Mouse (Mus musculus): ENCODE measurements around the gene Hmga1. TPM values are rescaled to one million over a fixed set of nuclear protein-coding genes. Genes with fewer than 3 reads are reported as not detected.

Gene Hmga1
- total RNA-seq, 2 experiments from 2014 or later, result 35.2 to 42.0 TPM

DNA sequence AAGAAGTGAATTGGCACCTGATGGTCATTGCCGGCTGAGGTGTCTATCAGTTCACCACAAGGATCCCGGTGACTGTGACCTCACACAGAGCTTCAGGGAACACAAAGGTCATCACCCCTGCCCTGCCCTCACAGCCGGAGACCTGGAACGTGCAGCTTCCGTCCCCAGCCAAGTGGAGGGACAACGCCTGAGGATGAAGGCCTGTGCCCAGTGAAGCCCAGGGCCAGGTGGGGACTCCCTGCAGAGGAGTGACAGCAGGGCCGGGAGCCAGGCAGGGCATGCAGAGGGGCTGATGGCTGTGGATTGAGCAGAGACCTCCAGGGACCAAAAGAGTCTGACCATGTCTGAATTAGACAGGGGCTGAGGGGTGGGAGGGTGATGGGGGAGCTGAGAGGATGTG, 33.2 kb upstream of the Hmga1 start:
- intact Hi-C loops (cut with DNase I), result loop anchor here (5.0 to 10.0 kb wide), 2 partner anchors 266 to 488 kb away; no protein-coding TSS in a partner anchor
- DNase-seq (ENCODE audit: low spot score), result no peak

DNA sequence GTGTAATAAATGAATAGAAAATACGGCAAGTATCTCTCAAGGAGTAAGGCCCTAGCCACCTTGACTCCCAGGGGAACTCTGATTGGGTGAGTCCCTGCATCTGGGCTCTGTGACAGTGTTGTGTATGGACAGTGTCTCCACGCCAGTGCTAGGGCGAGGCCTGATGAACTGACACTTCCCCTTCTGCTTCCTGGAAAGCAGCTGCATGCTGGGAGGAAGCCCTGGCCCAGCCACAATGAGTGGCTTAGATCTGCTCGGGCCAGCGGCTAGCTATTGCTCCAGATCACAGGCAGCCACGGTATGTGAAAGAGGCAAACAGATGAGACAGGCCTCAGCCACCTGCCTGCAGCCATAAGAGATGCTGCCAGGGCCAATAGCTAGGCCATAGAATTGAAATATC, 29.1 kb upstream of the Hmga1 start:
- DNase-seq (ENCODE audit: low spot score), result no peak
- intact Hi-C loops (cut with DNase I), result loop anchor here (10.0 kb wide), 1 partner anchor 492 kb away; no protein-coding TSS in a partner anchor

DNA sequence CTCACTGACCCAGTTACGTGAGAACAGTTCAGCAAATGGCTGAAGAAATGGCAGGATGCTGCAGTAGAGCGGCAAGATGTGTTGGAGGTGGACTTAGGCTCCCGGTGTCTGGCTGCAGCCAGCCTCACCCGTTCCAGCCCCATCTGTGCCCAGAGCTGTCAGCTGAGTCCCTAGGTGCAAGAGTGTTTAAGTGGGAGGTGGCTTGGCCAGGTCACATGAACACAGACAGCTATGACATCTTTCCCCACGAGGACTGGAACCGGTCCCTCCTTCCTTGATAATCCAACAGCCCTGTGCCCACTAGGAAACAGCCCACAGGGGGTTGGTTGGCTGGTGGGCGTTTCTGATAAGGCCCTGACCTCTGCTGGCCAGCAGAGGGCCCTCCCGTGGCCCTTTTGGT, 28.3 kb upstream of the Hmga1 start:
- intact Hi-C loops (cut with DNase I), result loop anchor here (10.0 kb wide), 1 partner anchor 493 kb away; no protein-coding TSS in a partner anchor
- DNase-seq (ENCODE audit: low spot score), result no peak

DNA sequence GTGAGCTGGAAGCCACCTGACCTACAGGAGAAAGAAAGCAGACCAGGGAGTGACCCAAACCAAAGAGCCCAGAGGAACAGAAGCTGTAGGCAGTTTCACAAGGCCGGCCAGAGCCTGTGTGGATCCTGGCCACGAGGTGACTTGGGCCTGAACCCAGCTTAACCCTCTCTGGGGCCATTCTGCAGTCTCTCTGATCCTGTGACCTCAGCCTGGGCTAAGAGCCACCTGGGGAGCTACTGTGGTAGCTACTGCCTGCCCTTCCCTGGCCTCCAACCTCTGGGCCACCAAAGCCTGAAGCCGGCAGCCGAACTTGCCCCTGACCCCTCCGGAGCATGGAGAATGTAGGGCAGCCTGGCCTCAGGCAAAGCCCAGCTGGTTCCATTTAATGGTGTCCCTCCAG, 27.5 kb upstream of the Hmga1 start:
- intact Hi-C loops (cut with DNase I), result loop anchor here (10.0 kb wide), 1 partner anchor 494 kb away; no protein-coding TSS in a partner anchor
- no peak for DNase-seq (ENCODE audit: low spot score)

DNA sequence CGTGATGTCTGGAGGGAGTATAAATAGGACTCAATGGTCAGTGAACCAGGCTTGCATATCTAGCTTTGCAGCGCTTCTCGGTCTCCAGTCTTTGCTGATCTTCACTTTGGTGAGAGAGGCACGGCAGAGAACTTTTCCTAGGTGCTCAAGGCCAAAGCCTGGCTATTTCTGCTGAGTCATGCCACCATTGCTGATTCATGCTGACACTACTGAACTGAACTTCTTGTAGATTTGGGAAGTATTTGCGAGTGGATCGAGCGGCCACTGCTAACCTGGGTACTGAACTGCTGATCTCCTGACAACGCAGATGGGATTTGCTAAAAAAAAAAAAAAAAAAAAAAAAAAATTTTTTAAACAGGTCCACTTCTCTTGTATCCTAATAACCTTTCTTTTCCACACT, 24.2 kb upstream of the Hmga1 start:
- DNase-seq (ENCODE audit: low spot score), result no peak
- intact Hi-C loops (cut with DNase I), result no loop called here

DNA sequence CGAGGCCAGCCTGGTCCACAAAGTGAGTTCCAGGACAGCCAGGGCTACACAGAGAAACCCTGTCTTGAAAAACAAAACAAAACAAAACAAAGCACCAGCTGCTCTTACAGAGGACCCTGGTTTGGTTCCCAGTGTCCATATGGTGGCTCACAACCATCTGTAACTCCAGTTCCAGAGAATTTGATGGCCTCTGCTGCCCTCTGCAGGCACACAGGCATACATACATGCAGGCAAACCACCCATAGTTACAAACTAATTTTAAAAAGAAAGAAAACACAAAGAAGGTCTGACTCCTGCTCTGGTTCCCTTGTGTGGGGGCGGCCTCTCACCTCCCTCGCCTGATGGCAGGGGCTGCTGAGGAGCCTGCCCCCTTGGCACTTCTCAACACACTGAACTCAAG, 22.9 kb upstream of the Hmga1 start:
- intact Hi-C loops (cut with DNase I), result no loop called here
- no peak for DNase-seq (ENCODE audit: low spot score)

DNA sequence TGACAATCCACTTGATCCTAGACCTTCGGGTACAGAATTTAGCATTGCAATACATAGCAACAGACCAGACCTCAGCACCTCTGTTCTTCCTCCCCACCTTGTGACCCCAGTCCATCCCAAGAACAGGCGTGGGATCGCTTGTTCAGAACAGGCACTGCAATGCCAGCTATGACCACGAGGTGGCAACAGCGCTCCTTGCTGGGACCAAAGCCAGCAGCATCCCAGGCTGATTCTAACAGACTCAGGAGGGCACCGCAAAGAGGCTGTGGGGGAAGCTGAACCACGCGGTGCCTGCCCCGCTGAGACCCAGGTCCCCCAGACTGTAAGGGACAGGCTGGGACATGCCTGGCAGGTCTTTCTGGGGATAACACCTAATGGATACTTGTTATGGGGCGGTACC, 21.6 kb upstream of the Hmga1 start:
- DNase-seq (ENCODE audit: low spot score), result peak; percentile 66
- intact Hi-C loops (cut with DNase I), result loop anchor here (1.0 to 2.0 kb wide), 3 partner anchors 31 to 226 kb away; partner anchors contain the start of gene AI413582

DNA sequence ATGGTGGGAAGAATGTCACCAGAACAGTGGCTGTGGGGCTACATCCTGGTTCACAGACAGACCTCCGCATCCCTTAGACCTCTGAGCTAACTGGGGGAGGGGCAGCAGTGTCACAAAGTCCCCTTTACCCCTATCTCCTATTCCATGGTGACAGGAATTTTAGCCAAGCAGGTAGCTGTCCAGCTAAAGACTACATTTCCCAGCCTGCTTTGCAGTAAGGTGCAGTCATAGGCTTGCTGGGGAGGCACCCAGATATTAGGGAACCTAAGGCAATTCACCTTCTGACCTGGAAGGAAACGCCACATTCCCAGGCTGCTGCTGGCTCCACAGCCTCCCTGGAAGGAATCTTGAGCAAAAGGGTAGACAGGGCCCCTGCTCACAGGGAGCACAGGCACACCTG, 15.0 kb upstream of the Hmga1 start:
- no peak for DNase-seq (ENCODE audit: low spot score)
- intact Hi-C loops (cut with DNase I), result no loop called here

DNA sequence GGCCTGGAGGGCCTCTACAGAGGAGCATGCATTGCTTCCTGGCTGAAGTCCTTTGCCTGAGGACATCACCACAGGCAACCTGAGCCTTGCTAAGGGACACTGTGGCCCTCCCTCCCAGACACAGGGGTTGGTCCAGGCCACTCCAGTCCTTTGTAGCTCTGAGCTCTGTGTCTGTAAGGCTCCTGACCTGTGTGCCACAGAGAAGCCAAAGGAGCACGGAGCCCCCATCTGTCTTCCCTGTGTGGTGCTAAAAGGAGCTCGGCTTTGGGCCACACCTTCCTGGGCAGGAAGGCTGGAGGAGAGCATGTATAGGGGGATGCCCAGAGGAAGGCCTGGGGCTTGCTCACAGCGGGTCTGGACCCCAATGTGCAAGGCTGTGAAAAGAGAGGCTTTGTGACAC, 14.3 kb upstream of the Hmga1 start:
- intact Hi-C loops (cut with DNase I), result no loop called here
- no peak for DNase-seq (ENCODE audit: low spot score)

DNA sequence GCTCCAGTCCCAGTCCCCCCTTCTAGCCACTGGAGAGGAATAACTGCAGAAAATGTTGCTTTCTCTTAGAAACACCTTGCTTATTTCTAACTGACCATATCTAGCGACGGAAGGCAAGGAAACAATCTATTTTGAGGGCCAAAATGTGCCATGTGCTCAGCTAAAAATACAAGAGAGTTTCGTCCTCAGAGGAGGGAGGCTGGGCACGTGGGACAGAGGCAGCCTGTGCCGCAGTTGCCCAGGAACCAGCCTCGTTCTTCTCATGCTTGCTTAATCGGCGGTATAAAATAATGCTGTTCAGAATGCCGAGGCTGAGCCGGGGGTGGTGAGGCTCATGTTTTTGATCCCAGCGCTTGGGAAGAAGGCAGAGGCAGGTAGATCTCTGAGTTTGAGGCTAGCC, 11.7 kb upstream of the Hmga1 start:
- intact Hi-C loops (cut with DNase I), result no loop called here
- DNase-seq (ENCODE audit: low spot score), result no peak

DNA sequence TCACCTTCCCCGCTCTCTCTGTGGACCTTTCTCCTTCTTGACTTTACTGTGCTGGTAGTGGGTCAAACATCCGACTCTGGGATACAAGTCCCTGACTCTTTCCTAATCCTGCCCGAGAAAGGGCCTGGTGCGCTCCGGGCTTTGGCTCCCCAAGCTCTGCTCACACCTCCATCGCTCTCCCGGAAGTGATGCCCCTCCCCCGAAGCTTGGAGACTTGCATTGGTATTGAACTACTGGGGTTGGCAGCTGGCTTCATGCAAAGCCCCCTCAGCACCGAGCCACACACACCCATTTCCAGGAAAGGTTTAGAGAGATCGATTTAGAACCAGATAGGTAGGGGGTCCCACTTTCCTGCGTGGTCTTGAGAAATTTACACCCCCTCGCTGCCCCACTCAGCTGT, 10.3 kb upstream of the Hmga1 start:
- intact Hi-C loops (cut with DNase I), result no loop called here
- no peak for DNase-seq (ENCODE audit: low spot score)

DNA sequence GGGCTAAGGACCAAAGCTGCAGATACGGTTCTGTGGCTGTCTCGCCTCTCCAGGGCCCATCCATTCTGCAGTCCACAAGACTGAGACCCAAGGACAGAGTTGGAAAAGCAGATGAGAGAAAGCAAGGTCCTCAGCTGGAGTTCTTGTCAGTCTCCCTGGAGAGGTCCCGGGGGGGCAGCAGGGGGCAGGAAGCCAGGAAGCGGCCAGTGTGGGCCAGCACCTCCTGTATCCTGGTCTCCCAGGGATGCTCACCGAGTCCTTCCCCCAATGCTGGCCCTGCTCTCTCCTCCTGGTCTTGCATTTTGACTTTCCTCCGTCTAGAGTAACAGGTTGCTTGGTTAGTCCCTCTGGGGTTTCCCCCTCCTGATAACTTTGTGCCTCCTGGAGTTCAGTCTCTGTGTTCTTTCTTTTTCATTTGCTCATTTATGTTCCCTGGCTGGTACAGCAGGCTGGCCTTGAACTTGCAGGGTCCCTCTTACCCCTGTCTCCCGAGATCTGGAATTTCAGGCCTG, 9.7 kb upstream of the Hmga1 start:
- intact Hi-C loops (cut with DNase I), result no loop called here
- DNase-seq (ENCODE audit: low spot score), result no peak

DNA sequence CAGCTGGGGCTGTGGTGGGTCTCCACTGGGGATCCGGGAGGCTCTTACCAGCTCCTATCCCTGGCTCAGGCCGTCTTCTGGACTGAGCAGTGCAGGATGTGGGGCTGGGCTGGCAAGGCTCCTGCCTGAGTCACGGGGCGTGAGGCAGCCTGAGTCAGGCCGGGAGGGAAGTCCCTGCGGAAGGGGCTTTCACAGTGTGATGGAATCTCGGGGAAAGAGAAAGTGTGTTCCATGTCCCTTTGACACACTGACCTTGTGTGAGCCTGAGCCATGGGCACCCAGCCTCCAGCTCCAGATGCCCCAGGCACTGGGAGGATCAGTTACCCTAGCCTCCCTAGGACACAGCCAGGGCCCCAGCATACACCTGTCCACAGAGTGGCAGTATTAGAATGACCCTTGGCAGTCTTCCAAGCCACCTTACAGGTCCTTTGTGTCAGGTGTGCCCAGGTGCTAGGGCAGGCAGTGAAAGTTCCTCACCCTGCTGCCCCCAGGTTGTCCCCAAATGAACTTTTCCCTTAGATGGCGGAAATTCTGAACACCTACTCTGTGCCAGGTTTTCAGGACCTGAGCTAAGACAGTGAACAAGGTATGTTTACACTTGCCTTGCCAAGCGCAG, 8.9 kb upstream of the Hmga1 start:
- DNase-seq (ENCODE audit: low spot score), result peak; percentile 37
- intact Hi-C loops (cut with DNase I), result no loop called here

DNA sequence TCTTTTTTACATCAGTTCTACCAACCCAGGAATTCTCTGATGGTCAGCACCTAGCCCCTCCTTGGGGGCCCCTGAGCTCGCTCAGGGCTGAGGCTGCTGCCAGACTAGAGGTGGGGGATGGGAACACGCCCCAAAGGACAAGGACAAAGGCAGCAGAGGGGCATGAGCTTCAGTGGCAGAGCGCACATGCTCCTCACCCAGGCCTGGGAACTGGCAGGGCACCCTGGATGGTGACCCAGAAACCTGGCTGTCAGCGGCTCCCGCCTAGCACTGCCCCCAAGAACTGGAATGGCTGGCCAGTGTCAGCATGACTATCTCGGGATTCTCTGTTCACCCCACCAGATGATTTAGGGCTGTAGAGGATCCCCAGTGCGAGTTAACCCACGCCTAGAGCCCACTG, 7.1 kb upstream of the Hmga1 start:
- intact Hi-C loops (cut with DNase I), result no loop called here
- DNase-seq (ENCODE audit: low spot score), result no peak

DNA sequence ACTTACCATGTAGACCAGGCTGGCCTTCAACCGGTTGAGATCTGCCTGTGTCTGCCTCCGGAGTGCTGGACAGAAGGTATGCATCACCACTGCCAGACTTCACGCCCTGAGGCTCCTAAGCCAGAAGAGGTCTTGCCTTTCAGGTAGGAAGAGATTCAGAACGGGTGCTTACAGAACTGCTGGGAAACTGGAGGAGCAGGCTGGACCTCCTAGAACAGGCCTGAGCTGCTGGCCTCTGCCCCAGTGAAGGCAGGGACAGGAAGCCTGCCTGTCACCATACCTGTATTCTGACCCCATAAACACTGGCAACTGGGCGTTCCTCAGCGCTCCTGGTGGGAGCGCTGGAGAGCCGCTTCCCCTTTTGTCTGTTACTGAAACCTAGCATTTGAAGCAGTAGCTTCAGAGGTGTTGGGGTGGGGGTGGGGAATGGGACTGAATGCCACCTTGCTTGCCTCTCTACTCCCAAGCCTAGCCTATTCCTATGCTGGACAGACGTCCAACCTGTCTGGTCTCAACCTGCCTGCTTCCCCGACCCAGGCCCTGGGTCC, 4.8 kb upstream of the Hmga1 start:
- intact Hi-C loops (cut with DNase I), result no loop called here
- DNase-seq (ENCODE audit: low spot score), result no peak

DNA sequence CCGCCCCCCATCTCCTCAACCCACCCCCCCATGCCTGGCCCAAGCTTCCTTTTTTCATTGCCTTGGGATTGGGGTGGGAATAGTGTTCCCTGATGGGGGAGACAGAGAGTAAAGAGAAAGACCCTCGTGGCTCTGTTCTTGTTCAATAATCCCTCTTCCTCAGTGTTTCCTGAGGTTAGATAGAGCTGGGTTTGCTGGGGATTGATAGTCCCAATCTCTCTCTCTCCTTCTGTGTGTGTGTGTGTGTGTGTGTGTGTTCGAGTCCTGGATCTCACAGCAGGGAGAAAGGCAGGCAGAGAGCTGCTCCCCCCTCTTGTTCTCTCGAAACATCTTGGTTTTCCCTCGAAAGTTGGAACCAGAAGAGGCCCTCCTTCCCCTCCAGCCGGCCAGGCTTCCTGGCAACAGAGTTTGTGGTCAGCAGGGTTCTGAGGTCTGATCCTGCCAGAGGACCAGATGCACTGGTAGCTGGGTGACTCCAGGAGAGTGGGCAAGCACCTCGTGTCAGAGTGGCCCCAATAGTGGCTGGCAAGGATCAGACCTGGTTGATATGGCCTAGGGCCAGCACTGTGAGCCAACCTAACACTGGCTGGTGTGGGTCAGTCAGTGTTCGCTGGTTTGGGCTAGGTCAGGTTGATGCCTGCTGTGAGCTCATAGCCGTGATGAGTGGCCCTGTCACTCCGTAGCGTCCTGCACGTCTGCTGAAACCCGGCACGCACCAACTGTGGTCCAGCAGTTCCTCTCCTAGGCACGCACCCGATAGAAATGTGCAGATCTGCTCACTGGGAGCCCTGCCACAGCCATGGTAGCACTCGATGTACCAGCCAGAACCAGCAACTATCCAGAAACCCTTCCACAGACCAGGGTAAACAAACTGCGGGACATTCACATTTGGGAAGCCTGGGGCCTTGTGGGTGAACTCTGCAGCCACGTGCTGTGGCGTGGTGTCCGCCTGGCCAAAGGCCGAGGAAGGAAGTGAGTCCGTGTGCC, 3.8 kb upstream of the Hmga1 start:
- DNase-seq (ENCODE audit: low spot score), result no peak
- intact Hi-C loops (cut with DNase I), result no loop called here

DNA sequence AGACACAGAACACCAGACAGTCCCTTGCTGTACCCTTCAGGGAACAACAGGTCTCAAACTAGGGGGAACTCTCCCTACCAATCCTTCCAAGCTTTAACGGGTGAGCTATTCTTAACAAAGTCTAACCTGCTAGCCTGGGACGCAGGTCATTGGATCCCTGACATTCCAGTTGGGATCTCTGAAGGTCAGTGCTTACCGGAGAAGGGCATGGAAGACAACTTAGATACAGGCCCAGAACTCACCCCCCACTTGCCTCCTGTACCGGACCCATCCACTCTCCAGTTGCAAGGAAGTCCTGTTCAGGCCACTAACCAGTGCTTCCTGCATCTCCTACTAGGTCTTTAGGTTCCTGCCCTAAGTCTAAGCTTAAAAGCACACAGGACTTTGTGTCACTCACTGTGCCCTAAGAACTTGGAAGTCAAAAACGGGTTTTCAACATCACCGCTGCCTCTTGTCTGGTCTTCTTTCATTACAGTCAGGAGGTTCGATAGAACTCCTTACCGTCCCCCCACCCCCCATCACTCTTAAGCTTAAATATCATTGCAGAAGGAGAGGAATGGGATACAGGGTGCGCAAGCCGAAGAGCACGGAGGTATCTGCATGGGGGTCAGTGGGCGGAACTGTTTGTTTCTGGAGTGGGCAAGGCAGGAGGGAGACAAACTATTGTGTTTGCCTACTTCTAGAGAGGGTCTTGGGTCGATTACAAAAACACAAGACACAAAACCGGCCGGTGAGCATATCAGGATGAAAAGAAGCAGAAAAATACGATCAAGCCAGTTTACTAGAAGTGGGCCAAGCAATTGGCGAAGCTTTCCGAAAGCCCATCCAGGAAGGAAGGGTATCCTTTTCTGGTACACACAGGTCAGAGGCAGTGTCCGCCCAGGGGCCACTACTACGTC, 2.0 kb upstream of the Hmga1 start:
- no peak for DNase-seq (ENCODE audit: low spot score)
- intact Hi-C loops (cut with DNase I), result no loop called here

DNA sequence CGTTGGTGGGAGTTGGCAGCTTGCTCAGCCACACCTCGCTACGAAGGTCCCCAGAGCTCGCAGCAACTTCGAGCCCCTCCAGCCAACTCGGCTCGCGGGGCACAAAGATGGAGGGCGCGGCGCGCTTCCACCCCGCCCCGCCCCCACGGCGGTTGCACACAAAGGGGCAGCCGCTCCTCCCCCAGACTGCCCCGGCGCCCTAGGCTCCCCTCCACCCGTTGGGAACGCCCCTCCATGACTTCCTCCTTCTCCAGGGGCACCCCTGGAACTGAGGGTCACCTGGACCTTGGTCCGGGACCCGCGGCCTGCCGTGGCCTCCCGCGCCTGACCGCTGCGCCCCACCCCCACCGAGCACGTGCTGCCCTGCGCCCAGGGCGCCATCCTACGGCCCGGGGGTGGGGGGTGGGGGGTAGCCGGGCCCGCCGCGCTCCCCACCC, 1.2 kb upstream of the Hmga1 start:
- intact Hi-C loops (cut with DNase I), result no loop called here
- DNase-seq (ENCODE audit: low spot score), result no peak

DNA sequence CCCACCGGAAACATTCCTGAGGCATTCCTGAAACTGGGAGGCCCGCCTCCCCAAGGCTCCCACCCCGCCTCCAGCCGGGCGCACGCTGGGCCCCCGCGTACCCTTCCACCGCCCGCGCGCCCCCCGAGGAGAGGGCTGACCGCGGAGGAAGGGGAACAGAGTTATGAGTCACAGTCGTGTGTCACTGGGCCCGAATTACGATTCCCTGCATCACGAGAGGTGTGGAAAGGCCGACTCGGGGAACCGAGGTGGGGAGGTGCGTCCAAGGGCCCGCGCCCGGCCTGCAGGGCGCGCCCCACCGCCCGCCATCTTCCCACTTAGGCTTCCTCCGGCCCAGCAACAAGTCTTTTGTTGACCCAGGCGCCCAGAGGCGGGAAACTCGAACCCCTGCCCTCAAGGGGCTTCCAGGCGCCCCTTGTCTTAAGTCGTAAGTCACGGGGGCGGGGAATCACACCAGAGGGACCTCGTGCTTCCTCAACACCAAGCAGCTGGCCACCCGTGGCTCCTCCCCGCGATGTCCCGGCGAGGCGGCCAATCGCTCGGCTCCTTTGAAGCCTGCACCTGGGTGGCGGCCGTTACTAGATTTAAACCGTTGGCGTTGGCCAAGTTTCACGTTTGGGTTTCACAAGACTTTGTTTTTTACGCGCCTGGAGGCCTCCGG, 655 bp upstream of the Hmga1 start:
- intact Hi-C loops (cut with DNase I), result no loop called here
- peak; percentile 29 for DNase-seq (ENCODE audit: low spot score)

All from heart, postnatal 25 days (tissue).